Mouse (Mus musculus): ENCODE data around the gene Sac3d1. TPM values are rescaled to one million over a fixed set of nuclear protein-coding genes. Genes with fewer than 3 reads are reported as not detected.
A peak's percentile ranks its signal among the peaks of the same experiment; 100 is the strongest.

Gene Sac3d1
- total RNA-seq, 1 experiment from 2014 or later: 2.2 TPM

DNA sequence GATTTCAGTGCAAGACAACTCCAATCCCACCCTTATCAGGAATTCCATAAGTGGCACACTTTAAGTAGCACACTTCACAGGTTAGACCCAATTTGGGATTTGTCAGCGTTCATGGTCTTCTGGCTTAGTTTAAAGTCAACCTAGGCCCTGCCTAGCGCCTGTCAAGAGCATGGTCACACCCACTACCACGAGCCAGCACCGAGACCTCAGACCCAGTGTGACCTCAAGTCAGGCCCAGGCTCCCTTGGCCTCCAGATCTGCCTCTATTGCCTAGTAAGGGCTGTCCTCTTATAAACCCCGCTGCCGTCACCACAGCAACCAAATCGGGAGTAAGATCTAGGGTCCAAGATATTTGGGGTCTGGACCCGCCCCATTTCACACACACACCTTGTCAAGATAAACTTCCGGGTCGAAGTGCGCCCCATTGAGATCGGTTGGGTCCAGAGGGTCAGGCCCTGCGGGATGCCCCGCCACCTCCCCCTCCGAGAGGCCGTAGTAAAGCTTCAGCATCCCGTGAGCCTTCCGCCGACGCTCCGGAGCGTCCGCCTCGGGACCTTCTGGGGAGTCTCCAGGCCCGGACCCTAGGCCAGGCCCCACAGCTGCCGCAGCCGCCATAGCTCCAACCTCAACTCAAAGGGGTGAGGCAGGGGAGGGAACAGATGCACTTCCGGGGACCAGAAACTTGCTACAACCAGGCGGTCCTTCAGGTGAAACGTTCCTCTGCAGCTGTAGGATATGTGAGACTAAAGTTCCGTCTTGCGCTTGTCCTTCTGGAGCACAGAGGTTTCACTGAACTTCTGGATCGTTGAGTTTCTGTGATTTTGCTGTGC lies 41.7 kb downstream of the Sac3d1 start, which contains the start of gene Vps51:
TSS of gene Vps51 (minus strand) at position 668 of the 830 bp plus-strand sequence.
- ATAC-seq (ENCODE audit: extremely low read depth, insufficient number of reproducible peaks, low FRiP score, poor library complexity, severe bottlenecking): peak; percentile 90

DNA sequence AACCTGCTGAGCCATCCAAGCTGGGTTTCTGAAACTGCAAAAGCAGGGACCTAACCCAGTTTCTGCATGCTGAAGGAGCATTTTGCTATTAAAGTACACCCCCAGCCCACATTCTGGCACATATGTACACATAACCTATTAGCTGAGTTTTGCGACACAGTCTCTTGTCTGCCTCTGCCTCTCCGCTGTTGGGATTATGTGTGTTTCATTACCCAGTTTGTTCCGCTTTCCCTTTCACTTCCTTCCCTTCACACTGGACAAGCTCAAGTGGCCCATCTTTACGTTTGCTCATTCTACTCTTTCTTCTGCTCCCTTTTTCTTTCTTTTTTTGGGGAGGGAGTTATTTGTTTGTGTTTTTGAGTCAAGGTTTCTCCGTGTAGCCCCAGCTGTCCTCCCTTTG lies 44.6 kb downstream of the Sac3d1 start:
- no peak for ATAC-seq (ENCODE audit: extremely low read depth, insufficient number of reproducible peaks, low FRiP score, poor library complexity, severe bottlenecking)

DNA sequence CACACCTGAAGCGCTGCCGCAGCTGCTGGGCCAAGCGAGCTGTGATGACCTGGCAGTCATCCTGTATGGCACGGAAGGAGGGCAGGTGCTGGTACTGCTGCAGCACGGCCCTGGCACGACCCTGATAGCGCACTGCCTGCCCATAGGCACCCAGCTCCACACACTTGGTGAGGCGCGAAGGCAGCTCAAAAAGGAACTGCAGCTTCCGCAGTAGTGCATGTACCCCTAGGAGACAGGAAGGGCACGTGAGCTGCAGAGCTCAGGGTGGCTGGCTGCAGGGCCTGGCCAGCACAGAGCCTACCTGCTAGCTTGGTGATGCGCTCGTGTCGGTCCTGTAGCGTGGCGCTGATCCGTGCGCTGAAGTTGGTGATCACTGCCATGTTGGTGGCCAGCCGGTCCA lies 47.2 kb downstream of the Sac3d1 start:
- no peak for ATAC-seq (ENCODE audit: extremely low read depth, insufficient number of reproducible peaks, low FRiP score, poor library complexity, severe bottlenecking)

GRCm38 (mm10) chr19:6070571-6071250 lies 47.7 kb downstream of the Sac3d1 start:
- no peak for ATAC-seq (ENCODE audit: extremely low read depth, insufficient number of reproducible peaks, low FRiP score, poor library complexity, severe bottlenecking)

- no peak for ATAC-seq (ENCODE audit: extremely low read depth, insufficient number of reproducible peaks, low FRiP score, poor library complexity, severe bottlenecking)
Measured at GRCm38 (mm10) chr19:6069851-6070250, 48.6 kb downstream of the Sac3d1 start.

- no peak for ATAC-seq (ENCODE audit: extremely low read depth, insufficient number of reproducible peaks, low FRiP score, poor library complexity, severe bottlenecking)
Measured at GRCm38 (mm10) chr19:6068951-6069350, 49.5 kb downstream of the Sac3d1 start.

DNA sequence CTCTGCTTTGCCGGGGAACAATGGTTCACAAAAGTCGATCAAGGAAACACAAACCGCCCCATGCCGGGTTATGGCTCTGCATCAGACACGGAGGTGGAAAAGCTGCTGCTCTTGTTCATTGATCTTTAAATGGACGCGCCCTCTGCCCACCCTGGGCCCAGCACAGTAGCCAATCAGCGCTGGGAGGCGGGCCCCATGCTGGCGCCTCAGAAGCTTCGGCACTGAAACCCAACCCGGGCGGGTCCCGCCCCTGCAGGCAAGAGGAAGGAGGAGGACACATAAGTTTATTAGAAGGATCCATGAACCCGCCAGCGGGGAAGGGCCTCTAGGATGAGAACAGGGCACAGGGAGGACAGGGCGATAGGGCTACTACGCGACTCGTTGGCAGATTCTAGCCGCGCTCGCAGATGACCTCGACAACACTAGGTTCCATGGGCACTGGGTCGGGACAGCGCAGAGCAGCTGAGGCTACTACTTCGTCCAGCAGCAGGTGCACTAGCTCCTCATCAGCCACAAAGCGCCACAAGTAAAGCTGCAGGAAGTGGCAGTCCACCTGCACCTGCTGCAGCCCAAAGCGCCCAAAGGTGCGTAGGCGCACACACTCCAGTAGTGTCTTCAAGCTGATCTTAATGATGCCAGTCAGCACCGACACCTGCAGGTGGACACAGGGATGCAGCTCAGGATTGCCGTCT lies 50.6 kb downstream of the Sac3d1 start, which contains the start of gene Tm7sf2:
TSS of gene Tm7sf2 (minus strand) at position 650 of the 692 bp plus-strand sequence.
- peak; percentile 66 for ATAC-seq (ENCODE audit: extremely low read depth, insufficient number of reproducible peaks, low FRiP score, poor library complexity, severe bottlenecking)

DNA sequence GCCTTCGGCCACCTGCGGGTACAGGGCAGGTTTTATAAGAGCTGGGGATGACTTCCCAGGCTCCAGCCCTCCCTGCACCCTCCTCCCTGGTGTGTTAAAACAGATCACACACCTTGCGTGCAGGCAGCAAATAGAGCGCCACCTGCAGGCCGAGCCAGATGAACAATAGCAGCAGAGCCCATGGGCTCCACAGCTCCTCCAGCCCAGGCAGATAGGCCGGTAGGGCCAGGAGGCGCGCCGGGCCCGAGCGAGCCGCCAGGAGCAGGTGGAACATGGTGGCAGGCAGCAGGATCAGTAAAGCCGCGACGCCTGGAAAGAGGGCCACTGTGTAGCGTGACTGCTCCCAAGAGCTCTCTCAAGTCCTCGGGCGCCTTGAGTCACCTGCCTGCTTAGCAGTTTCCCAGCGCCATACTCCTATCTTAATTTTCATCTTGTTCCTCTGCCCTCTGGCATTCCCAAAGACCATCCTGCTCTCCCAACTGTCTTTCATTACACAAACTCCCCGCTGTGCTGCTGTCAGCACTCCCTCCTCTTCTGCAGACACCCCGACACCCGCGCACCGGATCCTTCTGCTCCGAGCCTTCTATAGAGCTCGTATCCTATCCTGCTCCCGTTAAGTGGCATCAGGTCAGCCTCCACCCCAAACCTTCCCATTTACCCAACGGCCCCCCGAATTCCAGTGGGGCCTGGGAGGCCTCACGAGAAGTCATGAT lies 51.3 kb downstream of the Sac3d1 start:
- ATAC-seq (ENCODE audit: extremely low read depth, insufficient number of reproducible peaks, low FRiP score, poor library complexity, severe bottlenecking): peak; percentile 76

DNA sequence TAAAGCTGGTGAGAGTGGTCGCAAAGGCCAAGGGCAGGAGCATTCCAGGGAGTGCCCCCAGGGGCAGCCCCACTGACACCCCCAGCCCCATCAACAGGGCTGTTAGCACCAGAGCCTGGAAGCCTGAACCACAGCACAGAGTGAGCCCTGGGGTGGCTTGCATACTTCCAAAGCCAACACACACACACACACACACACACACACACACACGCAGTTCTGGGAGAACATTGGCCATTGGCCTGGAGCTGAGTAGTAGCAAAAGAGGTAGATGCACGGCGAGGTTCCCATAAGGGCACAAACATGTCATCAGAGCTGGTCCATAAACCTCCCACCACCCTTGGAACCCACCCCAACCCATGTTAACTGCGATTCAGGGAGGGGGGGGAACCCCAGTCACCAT lies 51.9 kb downstream of the Sac3d1 start:
- ATAC-seq (ENCODE audit: extremely low read depth, insufficient number of reproducible peaks, low FRiP score, poor library complexity, severe bottlenecking): no peak

Other genes starting within 250 kb of the Sac3d1 start
- gene Frmd8, start 243.4 kb downstream of the Sac3d1 start, total RNA-seq (2017): 32.9 and 38.6 TPM in 2 replicates
- 56.6 and 64.7 TPM in 2 replicates for gene Slc25a45, start 240.8 kb downstream of the Sac3d1 start, total RNA-seq (2017)
- gene Tigd3, start 224.5 kb downstream of the Sac3d1 start, total RNA-seq (2017): 1.4 and 1.5 TPM in 2 replicates
- 80.0 and 104 TPM in 2 replicates for gene Dpf2, start 205.6 kb downstream of the Sac3d1 start, total RNA-seq (2017)
- gene Cdc42ep2, start 193.8 kb downstream of the Sac3d1 start, total RNA-seq (2017): 3.8 and 4.8 TPM in 2 replicates
- gene Pola2, start 154.4 kb downstream of the Sac3d1 start, total RNA-seq (2017): 32.8 and 36.8 TPM in 2 replicates
- 0.47 and 1.1 TPM in 2 replicates for gene Slc22a20, start 132.5 kb downstream of the Sac3d1 start, total RNA-seq (2017)
- gene Capn1, start 102.8 kb downstream of the Sac3d1 start, total RNA-seq (2017): 142 and 147 TPM in 2 replicates
- 42.1 and 45.3 TPM in 2 replicates for gene Syvn1, start 72.1 kb downstream of the Sac3d1 start, total RNA-seq (2017)
- 28.7 and 29.2 TPM in 2 replicates for gene Mrpl49, start 60.9 kb downstream of the Sac3d1 start, total RNA-seq (2017)
- gene Fau, start 60.8 kb downstream of the Sac3d1 start, total RNA-seq (2017): 2,994 and 3,021 TPM in 2 replicates
- gene Znhit2, start 57.5 kb downstream of the Sac3d1 start, total RNA-seq (2017): 18.4 and 20.3 TPM in 2 replicates
- 5.6 and 8.1 TPM in 2 replicates for gene Tm7sf2, start 50.3 kb downstream of the Sac3d1 start, total RNA-seq (2017)
- 67.0 and 73.7 TPM in 2 replicates for gene Vps51, start 41.4 kb downstream of the Sac3d1 start, total RNA-seq (2017)
- gene Tmem262, start 38.6 kb downstream of the Sac3d1 start, total RNA-seq (2017): 1.5 TPM in 1 of 2 replicates, not detected in the other
- 0.74 TPM in 1 of 2 replicates, not detected in the other for gene Gm28374, start 36.4 kb downstream of the Sac3d1 start, total RNA-seq (2017)
- 51.9 and 52.8 TPM in 2 replicates for gene Zfpl1, start 33.7 kb downstream of the Sac3d1 start, total RNA-seq (2017)
- 0.35 TPM in 1 of 2 replicates, not detected in the other for gene Cdca5, start 33.7 kb downstream of the Sac3d1 start, total RNA-seq (2017)
- not detected in 2 replicates for gene AC131692.1, start 24.2 kb downstream of the Sac3d1 start, total RNA-seq (2017)
- not detected in 2 replicates for gene Naaladl1, start 12.9 kb downstream of the Sac3d1 start, total RNA-seq (2017)
- 9.1 and 9.8 TPM in 2 replicates for gene Snx15, start 9.7 kb upstream of the Sac3d1 start, total RNA-seq (2017)
- 1.2 TPM in 1 of 2 replicates, not detected in the other for gene Batf2, start 22.3 kb upstream of the Sac3d1 start, total RNA-seq (2017)
- 14.0 and 15.2 TPM in 2 replicates for gene Arl2, start 22.9 kb upstream of the Sac3d1 start, total RNA-seq (2017)
- not detected in 2 replicates for gene Majin, start 65.7 kb upstream of the Sac3d1 start, total RNA-seq (2017)
- gene Gpha2, start 107.7 kb upstream of the Sac3d1 start, total RNA-seq (2017): not detected in 2 replicates
- 21.8 and 22.1 TPM in 2 replicates for gene Ppp2r5b, start 117.2 kb upstream of the Sac3d1 start, total RNA-seq (2017)
- gene Atg2a, start 123.0 kb upstream of the Sac3d1 start, total RNA-seq (2017): 43.0 and 49.3 TPM in 2 replicates
- gene Ehd1, start 158.1 kb upstream of the Sac3d1 start, total RNA-seq (2017): 126 and 148 TPM in 2 replicates
- gene Cdc42bpg, start 187.8 kb upstream of the Sac3d1 start, total RNA-seq (2017): 4.4 and 10.9 TPM in 2 replicates
- 29.5 and 33.6 TPM in 2 replicates for gene Men1, start 216.3 kb upstream of the Sac3d1 start, total RNA-seq (2017)
- 791 and 881 TPM in 2 replicates for gene Map4k2, start 222.5 kb upstream of the Sac3d1 start, total RNA-seq (2017)
- gene Sf1, start 245.0 kb upstream of the Sac3d1 start, total RNA-seq (2017): 370 and 400 TPM in 2 replicates